Mouse (Mus musculus) thymus, postnatal 4 days (tissue): Measurements from ENCODE around the gene Capn15.

Experiments
- DNase-seq: peaks from one replicate; pipeline ENCODE4 v3.0.0; 2021

Capn15 gene

DNA sequence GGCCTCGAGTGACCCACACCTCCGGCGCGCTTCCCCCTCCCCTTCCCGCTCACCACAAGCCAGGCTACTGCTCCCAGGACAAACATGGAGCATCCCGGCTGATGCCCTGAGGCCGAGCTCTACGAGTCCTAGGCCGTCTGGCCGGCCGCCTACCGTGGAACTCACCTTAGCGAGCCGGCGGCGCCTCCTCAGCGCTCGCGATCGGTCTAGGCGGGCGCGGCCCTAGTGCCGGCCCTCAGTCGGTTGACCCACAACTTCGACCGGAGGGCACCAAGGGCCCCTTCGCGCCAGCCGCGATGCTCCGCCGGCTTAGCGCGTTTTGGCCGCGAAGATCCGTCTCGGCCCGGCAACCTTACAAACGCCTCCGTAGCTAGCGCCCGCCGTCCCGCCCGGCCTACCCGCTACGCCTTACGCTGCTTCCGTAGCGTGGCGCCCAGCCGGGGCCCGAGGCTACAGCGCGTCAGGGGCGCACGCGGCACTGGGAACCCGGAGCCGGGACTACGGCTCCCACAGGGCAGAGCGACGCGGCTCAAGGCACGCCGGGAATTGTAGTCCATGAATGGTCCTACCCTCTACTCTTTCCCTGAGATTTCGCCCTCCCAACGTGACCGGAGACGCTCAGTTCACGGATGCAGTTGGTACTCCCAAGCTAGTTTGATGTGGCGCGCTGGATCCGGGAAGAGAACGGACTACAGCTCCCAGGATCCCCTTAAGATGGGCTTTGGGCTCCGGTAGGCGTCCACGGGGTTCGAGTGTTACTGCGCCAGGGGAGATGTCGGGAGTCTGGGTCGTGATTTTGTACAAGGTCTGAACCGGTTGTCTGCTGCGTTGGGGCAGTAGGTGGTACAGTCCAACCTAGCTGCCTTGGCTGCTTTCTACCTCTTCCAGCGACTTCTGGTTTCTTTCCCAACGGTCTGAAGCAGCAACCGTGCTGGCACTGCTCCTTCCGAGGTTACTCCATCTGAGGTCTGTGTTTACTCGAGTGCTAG is at the start of gene Capn15:
Gene Capn15, minus strand, starts transcription at position 491 of the 989 bp plus-strand sequence.
- peak; percentile 94 for DNase-seq

DNA sequence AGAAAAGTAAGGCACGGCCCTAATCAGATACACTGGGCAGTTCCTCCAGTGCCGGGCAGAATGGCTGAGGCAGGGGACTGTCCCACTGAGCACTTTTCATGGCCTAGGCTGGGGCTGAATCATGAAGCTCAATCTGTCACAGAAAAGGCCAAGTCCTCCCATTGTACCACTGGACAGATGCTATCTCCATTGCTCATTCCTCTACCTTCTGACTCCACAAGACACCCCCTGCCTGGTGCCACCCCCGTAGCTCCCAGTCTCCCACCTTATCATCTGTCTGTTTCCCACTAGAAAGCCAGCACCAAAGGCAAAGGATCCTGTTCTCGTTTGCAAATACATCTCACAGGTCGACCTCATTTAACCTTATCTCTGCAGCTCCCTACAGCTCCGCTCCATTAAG is 46.4 kb upstream of the Capn15 start:
- no peak for DNase-seq

DNA sequence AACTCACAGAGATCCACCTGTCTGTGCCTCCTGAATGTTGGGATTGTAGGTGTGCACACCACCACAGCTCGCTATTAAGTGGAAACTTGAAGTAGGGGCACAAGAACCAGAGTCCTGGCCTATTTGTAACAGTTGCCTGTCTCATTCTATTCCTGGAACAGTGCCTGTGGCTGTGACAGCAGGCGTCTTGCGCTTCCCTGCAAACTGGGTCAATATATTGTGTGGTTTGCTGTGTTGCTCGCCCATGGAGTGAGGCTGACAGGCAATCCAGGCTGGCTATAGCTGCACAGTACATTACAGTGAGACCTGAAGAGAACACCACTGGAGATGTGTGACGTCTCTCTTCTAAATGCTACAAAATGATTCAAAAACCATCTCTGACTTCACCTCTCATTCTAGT is 46.0 kb upstream of the Capn15 start:
- no peak for DNase-seq

DNA sequence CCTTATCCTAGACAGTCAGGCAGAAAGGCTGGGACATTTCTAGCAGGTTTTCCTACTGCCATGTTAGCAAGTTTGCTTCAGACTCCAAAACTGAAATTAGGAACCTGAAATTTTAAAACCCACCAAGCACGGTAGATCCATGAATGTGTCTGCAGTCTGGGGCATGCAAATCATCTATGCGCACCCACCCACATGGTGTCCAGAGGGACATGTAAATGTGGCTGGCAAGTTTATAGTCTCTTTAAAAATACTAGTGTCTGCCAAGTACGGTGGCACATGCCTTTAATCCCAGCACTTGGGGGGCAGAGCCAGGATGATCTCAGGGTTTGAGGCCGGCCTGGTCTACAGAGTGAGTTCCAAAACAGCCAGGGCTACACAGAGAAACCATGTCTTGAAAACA is 42.7 kb upstream of the Capn15 start:
- no peak for DNase-seq

DNA sequence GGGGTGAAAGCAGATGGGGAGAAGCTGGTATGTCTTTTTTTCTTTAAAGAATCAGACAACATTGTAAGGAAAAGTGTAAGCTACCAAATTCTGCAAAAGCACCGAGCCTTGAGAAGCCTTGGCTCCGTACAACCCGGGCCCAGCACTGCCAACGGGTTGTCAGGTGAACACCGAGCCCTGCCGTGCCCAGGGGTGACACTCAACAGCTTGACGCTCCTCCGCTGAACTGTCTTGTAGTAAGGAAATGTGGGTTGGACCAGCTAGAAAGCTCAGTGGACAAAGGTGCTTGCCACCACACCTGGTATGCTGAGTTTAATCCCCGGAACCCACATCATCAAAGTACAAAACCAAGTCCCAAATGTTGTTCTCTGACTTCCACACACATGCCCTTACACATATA is 39.1 kb upstream of the Capn15 start:
- DNase-seq, result no peak

DNA sequence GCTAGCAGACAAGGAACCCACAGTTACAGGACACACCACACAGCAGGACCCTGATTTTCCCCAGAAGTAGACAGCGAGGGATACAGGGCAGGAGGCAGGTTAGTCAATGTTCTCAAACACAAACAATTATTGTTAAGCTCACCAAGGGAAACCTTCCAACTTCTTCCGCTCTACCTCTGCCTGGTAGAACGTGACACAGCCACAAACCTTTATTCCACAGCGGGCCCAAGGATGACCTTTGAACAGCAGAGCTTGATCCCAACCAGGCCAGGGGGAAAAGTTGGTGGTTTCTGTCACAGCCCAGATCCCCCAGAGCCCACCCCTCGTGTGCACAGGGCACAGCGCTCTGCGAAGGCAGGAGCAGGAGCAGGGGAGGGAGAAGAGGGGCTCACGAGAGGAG is 38.4 kb upstream of the Capn15 start:
- no peak for DNase-seq

DNA sequence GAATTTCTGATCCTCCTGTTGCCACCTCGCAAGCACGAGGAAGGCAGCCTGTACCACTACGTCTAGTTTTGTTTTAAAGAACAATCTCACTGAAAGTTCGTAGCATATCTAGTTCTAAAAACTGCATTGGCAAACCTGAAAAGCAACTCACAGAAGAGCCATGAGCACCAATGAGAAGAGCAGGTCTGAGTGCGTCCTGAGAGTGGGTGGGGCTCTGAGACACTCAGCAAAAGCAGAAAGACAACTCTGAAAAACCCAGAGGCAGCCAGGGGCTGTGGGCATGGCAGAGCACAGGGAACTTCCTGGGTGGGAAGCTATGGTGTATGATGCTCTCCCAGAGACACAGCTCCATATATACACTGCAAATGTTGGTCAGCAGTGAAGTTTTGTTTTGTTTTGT is 37.6 kb upstream of the Capn15 start:
- DNase-seq, result no peak

DNA sequence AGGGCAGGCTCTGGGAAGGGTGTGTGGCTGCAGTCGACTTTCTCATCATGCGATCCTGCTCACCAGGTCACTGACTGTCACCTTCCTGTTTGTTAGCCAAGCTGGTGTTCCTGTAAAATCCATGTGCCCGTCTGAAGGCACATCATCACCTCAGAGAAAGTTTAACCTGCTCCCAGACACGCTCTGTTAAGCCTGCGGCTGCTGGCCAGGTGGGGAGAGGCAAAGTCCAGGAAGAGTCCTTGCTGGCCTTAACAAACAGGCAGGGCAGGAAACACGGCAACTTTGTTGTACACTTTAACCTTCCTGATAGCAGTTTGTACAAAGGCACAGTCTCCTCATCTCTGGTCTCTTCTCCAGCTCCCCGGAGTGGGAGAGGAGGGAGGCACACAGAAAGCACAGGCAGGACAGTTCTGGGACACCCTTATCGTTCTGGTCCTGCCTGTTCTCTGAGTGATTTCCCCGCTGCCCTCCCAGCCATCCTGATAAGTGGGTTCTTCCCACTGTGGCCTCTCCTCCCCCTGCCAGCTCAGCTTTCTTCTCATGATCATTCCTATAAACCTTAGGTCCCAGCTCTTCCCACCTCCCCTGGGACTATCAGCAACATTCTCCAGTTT is 36.2 kb upstream of the Capn15 start:
- DNase-seq, result no peak

DNA sequence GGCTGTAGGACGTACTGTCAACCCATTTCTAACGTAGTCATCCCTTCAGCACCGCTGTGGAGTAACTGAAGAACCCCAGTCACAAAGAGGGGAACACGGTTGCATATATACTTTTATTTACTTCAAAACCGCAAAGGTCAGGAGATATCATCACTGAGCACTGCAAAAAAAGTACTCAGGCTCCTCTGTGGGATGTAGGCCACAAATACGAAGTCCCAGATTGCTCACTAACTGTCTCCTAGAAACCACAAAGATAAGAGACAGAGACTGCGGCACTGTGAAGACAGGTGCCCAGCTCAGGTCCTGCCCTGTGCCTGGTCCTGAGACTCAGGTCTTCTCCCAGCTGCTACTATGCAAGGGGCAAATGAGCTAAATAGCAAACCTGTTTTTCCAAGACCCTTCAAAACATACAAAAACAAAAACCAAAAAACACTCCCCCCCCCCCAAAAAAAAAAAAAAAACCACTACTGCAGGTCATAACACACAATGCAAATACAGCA is 35.3 kb upstream of the Capn15 start:
- no peak for DNase-seq

DNA sequence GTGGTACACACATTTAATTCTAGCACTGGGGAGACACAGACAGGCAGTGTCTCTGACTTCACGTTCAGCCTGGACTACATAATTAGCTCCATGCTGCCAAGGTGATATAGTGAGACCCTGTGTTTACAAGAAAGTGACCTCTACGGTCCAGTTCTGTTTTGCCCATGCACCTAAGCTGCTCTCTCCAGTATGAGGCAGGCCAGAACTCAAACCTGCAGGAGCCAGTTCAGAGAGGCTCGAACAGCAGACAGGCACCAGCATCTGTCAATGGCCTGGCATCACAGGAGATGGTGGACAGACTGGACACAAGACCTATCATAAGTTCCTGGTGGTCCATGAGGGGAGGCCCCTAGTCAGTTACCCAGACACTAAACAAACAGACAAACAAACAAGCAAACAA is 32.8 kb upstream of the Capn15 start:
- no peak for DNase-seq

DNA sequence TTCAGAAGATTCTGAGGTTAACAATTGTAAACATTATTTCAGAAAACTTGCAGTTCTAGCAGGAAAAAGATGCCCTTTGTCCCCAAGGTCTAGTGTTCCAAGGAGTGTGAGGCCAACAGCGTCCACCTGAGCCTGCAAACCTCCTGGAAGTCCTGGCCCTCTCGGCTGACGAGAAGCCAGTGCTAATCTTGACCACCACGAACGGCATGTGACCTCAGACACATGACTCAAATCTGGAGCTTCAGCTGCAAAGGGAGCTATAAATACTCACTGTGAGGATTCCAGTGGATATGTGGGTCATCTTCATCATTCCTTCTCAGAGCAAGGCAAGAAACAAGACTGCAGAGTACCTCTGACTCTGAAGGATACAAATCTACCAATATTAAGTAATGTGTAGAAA is 32.4 kb upstream of the Capn15 start:
- no peak for DNase-seq

DNA sequence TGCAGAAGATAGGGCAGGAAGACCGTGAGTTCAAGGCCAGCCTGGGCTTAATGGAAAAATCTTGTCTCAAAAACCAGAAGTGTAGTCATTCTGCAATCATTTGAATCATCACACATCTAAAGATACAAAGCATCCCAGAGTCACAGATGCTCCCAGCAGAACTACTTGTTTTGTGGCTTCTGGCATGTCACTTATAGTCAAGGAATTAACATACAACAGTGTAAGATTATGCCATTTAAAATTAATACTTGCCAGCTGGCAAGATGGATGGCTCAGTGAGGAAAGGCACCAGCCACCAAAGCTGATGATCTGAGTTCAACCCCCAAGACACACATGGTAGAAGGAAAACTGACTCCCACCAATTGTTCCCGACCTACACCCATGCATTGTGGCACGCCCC is 31.4 kb upstream of the Capn15 start:
- no peak for DNase-seq

DNA sequence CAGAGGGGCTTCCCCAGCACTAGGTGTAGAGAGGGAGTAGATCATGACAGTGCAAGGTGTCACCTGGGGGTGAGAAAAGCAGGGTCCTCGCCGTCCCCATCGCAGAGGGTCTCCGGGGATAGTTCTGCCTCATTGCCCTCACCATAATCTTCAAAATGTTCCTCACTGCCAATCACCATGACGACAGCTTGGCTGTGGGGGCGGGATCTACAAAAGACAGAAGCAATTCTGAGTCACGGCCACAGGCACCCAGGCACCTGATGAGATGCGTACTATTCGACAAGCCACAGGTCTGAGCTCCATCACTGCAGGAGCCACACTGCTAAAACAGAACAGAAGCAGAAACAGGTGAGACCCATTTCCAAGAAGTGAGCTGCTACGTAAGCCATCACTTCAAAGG is 28.1 kb upstream of the Capn15 start:
- no peak for DNase-seq

DNA sequence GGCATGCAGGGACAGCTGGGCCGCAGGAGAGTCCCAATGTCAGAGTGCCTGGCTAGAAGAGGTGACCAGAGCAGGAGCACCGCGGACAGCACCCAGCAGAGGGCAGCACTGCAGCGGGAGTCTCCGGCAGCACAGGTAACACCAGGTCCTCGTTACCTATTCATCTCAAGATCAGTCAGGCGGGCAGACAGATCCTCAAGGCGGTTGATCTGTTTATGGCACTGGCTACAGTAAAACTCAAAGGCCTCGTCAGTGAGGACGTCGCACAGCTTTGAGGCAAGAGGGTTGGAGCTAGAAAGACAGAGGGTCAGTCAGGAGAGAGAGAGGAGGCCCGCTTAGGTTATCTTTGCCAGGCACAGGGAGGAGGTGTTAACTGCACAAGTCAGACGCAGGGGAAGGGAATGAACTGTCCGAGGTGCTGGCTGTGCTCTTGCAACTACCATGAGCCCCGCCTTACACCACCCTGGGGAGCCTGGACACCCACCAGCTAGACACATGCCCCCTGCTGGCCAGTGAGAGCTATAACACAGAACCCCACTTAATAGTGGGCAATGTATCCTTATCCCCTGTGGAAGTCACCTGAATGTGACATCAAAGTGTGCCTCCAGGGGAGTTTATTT is 26.4 kb upstream of the Capn15 start:
- DNase-seq, result peak; percentile 93

DNA sequence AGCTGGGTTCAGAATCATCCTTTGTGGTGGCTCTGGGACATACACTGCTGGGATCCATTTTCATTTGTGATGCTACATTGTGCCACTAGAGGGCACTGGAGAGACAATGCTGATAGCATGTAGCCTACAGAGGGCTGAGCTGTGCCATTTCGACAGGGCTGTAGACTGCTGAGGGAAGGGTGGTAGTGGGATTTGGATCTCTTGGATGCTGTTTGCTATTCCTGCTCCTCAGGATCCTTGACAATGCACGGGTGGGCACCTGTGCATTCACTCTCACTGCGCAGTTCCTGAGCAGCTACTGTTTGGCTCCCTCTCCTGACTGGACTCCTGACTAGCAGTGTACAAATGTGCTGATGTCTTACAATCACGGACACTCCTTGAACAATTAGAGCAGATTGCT is 23.9 kb upstream of the Capn15 start:
- DNase-seq, result peak; percentile 82

DNA sequence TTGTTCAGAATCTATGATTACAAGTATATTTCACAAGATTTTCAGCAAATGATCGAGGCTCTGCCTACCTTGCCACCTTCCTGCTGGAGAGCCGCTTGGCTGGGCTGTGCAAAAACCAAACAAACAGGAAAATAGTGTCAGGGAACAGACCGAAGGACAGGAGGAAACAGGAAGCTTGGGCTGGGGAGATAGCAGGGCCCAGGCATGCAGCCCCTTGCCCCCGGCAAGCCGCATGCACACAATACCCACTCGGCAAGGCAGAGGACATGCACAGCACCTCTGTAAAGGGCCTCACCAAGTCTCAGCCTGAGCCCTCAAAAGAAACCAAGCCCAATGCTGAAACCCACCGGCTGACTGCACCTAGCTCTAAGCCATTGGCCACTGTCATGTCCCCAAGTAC is 23.2 kb upstream of the Capn15 start:
- DNase-seq, result no peak

DNA sequence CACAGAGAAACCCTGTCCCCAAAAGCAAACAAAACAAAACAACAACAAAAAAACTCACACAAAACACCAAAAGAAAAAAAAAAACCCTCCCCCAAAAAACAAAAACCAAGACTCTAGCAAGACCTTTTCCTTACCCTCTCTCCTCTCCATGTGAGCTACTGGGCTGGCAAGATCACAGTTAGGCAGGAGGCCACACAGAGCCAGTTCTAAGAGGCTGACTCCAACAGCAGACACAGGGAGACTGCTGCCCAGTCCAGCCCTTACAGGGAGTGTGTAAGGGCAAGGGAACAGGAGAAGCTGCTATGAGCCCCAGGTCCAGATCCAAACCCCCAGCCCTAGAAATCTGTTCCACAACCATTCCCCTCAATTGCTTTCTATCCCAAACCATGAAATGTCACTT is 22.7 kb upstream of the Capn15 start:
- DNase-seq, result no peak

DNA sequence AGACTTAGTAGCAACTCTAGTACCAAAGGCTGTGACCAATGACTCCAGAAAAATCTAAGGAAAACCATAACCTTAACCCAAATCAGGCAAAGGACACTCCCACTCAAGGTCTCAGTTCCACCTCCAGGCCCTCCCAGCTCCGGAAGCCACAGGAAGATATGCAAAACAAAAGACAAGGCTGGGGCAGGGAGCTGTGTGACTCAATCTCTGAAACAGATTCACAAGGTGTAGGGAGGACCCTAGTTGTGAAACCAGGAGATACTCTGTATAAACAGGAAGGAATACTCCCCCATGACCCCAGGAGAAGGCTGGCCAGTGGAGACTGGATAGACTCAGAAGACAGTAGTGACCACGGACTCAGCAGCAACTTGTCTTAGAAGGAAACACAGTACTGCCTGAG is 22.1 kb upstream of the Capn15 start:
- DNase-seq, result no peak

DNA sequence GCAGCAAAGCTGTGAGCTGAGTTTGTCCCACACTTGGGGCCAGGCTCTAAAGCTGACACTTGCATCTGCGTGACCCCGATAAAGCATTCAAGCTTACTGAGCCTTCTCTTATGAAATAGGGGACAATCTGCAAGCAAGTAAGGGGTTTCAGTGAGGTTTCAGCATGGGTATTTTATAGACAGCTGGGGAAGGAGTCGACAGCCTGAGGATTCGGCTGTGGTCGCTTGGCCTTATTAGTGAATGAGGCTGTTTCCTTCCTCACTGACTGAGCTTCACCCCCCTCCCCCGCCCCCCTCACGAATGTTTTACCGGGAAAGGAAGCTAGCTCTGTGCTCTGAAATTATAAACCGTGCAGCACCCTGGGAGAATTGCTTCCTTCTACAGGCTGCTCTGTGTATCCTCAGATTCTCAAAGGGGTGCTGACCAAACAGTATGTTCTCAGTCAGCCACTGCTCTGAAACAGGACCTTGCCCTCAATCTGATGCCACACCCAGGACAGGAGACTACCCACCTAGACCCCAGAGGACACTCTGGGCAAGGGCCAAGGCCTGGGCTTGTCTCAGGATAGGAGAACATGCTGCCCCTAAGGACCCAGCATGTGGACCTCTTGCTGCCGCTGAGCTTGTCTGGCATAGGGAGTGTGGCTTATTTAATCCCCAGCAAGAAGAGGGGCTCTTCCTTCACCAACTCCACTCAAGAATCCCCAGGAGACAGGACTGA is 20.3 kb upstream of the Capn15 start:
- no peak for DNase-seq

DNA sequence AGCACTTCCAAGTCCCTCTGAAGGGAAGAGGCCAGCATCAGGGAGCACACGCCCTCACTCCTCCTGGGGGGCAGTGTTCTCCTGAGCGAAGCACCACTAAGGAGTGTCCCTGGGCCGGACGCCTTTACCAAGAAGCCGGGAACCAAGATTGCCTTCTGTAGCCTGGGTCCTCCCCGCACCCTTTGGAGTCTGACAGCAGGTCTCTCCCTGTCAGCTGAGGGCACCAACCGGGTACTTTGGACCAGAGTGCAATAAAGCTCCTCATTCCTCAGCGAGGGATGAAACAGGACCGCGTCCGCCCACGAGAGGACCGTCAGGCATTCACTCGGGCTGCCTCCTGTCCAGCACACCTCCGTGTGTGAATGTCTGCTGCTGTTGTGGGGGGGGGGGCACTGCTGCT is 19.1 kb upstream of the Capn15 start:
- DNase-seq, result no peak

DNA sequence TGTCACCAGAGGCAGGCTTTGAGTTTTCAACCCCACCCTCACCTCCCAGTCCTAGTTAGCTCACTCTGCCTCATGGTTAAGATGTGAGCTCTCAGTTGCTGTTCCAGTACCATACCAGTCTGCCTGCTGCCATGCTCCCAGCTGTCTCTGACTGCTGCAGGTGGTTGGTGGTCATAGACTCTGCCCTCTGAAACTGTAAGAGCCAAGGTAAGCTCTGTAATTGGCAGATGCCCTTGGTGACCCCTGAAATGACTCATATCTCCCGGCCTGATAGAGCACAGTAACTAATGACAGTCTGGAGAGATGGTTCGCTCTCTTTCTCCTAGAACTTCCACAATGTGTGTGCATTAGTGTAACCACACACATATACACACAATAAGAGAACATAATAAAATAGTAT is 18.3 kb upstream of the Capn15 start:
- no peak for DNase-seq

DNA sequence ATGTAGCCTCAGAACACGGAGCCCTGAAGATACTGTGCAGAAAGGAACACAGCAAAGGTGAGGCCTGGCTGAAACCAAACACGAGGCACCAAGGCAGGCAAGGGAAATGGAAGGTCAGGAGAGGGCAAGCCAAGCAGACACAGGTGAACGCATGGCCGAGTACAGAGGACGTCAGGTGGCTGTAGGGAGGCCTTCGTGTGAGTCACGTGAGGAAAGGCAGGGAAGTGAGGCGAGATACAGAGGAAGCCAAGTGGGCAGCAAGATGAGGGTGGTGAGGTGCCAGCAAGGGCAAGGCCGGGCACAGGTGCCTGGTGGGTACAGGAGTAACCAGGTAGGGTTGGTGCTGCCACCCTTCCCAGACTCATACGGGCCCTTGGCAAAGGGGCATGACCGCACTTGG is 12.8 kb upstream of the Capn15 start:
- DNase-seq, result no peak

DNA sequence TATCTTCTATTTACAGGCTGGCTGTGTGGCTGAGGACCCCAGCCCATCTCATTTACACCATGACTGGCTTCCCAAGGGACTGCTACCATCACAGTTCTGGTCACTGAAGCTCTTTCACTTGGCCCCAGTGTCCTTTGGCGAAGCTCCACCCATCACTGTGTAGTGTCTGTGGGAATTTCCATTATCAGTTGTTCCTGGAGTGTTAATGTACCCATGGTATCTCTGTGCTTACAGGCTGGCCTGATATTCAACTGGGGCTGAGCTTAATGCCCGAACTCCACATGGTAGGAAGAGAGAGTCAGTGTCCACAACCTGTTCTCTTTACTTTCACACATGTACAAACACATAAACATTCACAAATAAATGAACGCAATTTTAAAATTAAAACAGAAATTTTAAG is 7.9 kb upstream of the Capn15 start:
- DNase-seq, result no peak
